Mouse (Mus musculus) MEL (cell line): ENCODE data around the gene Tmod1. TPM values are rescaled to one million over a fixed set of nuclear protein-coding genes. Genes with fewer than 3 reads are reported as not detected.

Source experiments
- DNase-seq: peaks from one replicate; pipeline ENCODE4 v3.0.0; 2011; ENCODE audit warnings: low read depth, low spot score
- H3K27ac ChIP-seq: 2 replicates; pipeline ENCODE4 v1.5.1; 2012; ENCODE audit warnings: low read depth, mild to moderate bottlenecking, control low read depth, low read length, moderate library complexity; ENCODE audit not compliant: control insufficient read depth
- H3K27me3 ChIP-seq, 2 experiments: fragments of 150-350 bp in 1 of 2; sonication (generic) in 1 of 2; 2 replicates each; pipeline ENCODE4 v1.6.1; 2012; ENCODE audit warnings: low read length in 2 of 2, mild to moderate bottlenecking in 2 of 2, improper control_type of control experiment in 1 of 2, moderate library complexity in 1 of 2; ENCODE audit not compliant: insufficient read depth in 2 of 2, control insufficient read depth in 1 of 2
- H3K36me3 ChIP-seq, 2 experiments: 2 replicates each; pipeline ENCODE4 v1.6.1; 2012 to 2014; ENCODE audit warnings: low read length in 2 of 2, improper control_type of control experiment in 1 of 2, inconsistent platforms in 1 of 2, mild to moderate bottlenecking in 1 of 2; ENCODE audit not compliant: insufficient read depth in 2 of 2, control insufficient read depth in 1 of 2
- H3K4me1 ChIP-seq, 2 experiments: fragments of 150-350 bp in 1 of 2; sonication (generic) in 1 of 2; 2 replicates each; pipeline ENCODE4 v1.6.1; 2012; ENCODE audit warnings: low read length in 2 of 2, improper control_type of control experiment in 1 of 2, mild to moderate bottlenecking in 1 of 2; ENCODE audit not compliant: insufficient read depth in 2 of 2, control insufficient read depth in 1 of 2
- H3K4me3 ChIP-seq, 2 experiments: fragments of 150-350 bp in 1 of 2; sonication (generic) in 1 of 2; 2 replicates each; pipeline ENCODE4 v1.5.1; 2012; ENCODE audit warnings: low read depth in 2 of 2, low read length in 2 of 2, mild to moderate bottlenecking in 2 of 2, moderate library complexity in 2 of 2, control low read depth in 1 of 2, improper control_type of control experiment in 1 of 2; ENCODE audit not compliant: control insufficient read depth in 1 of 2, insufficient read depth in 1 of 2
- H3K79me2 ChIP-seq: 2 replicates; pipeline ENCODE4 v1.6.1; 2012; ENCODE audit warnings: mild to moderate bottlenecking, low read length, moderate library complexity; ENCODE audit not compliant: control insufficient read depth, poor library complexity, insufficient read depth
- H3K9ac ChIP-seq: 2 replicates; pipeline ENCODE4 v1.6.1; 2012; ENCODE audit warnings: low read depth, mild to moderate bottlenecking, control low read depth, low read length, moderate library complexity; ENCODE audit not compliant: control insufficient read depth, poor library complexity, severe bottlenecking
- H3K9me3 ChIP-seq: fragments of 150-350 bp; sonication (generic); replicated peaks from 2 replicates; pipeline ENCODE4 v1.6.1; 2012; ENCODE audit warnings: mild to moderate bottlenecking, low read length, improper control_type of control experiment, moderate library complexity; ENCODE audit not compliant: insufficient read depth
- CHD2 ChIP-seq: IDR thresholded peaks from 2 replicates; pipeline ENCODE4 v1.6.1; 2011; ENCODE audit warnings: low read length, improper control_type of control experiment
- E2F4 ChIP-seq: IDR thresholded peaks from 2 replicates; pipeline ENCODE4 v1.6.1; 2011; ENCODE audit warnings: low read depth, low read length, improper control_type of control experiment, borderline replicate concordance
- ELF1 ChIP-seq: IDR thresholded peaks from 2 replicates; pipeline ENCODE4 v1.6.1; 2014; ENCODE audit warnings: low read depth, mild to moderate bottlenecking, inconsistent platforms, low read length, improper control_type of control experiment, moderate library complexity
- EP300 ChIP-seq, 2 experiments: IDR thresholded peaks; 2 replicates each; pipeline ENCODE4 v1.6.1; 2011; ENCODE audit warnings: improper control_type of control experiment in 2 of 2, low read length in 2 of 2, low read depth in 1 of 2, mild to moderate bottlenecking in 1 of 2
- GABPA ChIP-seq: IDR thresholded peaks from 2 replicates; pipeline ENCODE4 v1.6.1; 2012; ENCODE audit warnings: low read depth, mild to moderate bottlenecking, inconsistent platforms, low read length, improper control_type of control experiment, moderate library complexity
- GATA1 ChIP-seq: IDR thresholded peaks from 2 replicates; pipeline ENCODE4 v1.6.1; 2011; ENCODE audit warnings: low read depth, low read length, improper control_type of control experiment
- HCFC1 ChIP-seq: IDR thresholded peaks from 2 replicates; pipeline ENCODE4 v1.6.1; 2012; ENCODE audit warnings: low read depth, mild to moderate bottlenecking, inconsistent platforms, low read length, improper control_type of control experiment, moderate library complexity
- JUND ChIP-seq: IDR thresholded peaks from 2 replicates; pipeline ENCODE4 v1.6.1; 2011; ENCODE audit warnings: low read depth, mild to moderate bottlenecking, improper control_type of control experiment, low read length
- KAT2A ChIP-seq: conservative IDR thresholded peaks from 2 replicates; pipeline ENCODE4 v1.6.1; 2012; ENCODE audit warnings: low read depth, low read length, improper control_type of control experiment, inconsistent platforms
- MAX ChIP-seq: IDR thresholded peaks from 2 replicates; pipeline ENCODE4 v1.6.1; 2011; ENCODE audit warnings: low read length, improper control_type of control experiment
- MYB ChIP-seq: IDR thresholded peaks from 2 replicates; pipeline ENCODE4 v1.6.1; 2011; ENCODE audit warnings: mild to moderate bottlenecking, low read depth, low read length, improper control_type of control experiment
- NELFE ChIP-seq: IDR thresholded peaks from 2 replicates; pipeline ENCODE4 v1.6.1; 2011; ENCODE audit warnings: low read depth, low read length, improper control_type of control experiment
- RAD21 ChIP-seq: IDR thresholded peaks from 2 replicates; pipeline ENCODE4 v1.6.1; 2011; ENCODE audit warnings: mild to moderate bottlenecking, low read depth, low read length, improper control_type of control experiment
- SMC3 ChIP-seq: IDR thresholded peaks from 2 replicates; pipeline ENCODE4 v1.6.1; 2011; ENCODE audit warnings: low read depth, low read length, improper control_type of control experiment
- USF1 ChIP-seq: IDR thresholded peaks from 2 replicates; pipeline ENCODE4 v1.6.1; 2014; ENCODE audit warnings: low read depth, mild to moderate bottlenecking, inconsistent platforms, low read length, improper control_type of control experiment, moderate library complexity
- ZC3H11A ChIP-seq: IDR thresholded peaks from 2 replicates; pipeline ENCODE4 v1.6.1; 2012; ENCODE audit warnings: low read depth, mild to moderate bottlenecking, inconsistent platforms, low read length, improper control_type of control experiment
- ZKSCAN1 ChIP-seq: IDR thresholded peaks from 2 replicates; pipeline ENCODE4 v1.6.1; 2012; ENCODE audit warnings: low read depth, mild to moderate bottlenecking, inconsistent platforms, low read length, improper control_type of control experiment, moderate library complexity
- ZMIZ1 ChIP-seq: IDR thresholded peaks from 2 replicates; pipeline ENCODE4 v1.6.1; 2012; ENCODE audit warnings: low read depth, mild to moderate bottlenecking, inconsistent platforms, low read length, improper control_type of control experiment, moderate library complexity
- polyA plus RNA-seq, 2 experiments: library from polyadenylated mRNA; stranded (reverse) in 1 of 2; unstranded in 1 of 2; fragments of >175 nt in 1 of 2; fragments of >200 nt in 1 of 2; gene quantifications; 2 replicates each; pipeline versions ENCODE4 v1.2.1 to v1.2.4; 2012; ENCODE audit warnings: low replicate concordance in 2 of 2, low read depth in 1 of 2; ENCODE audit not compliant: insufficient read length in 2 of 2, insufficient read depth in 1 of 2, missing spikeins in 1 of 2
- total RNA-seq: library from RNA; depleted of rRNA; stranded (reverse); fragments of 300-350 nt; gene quantifications from 2 replicates; pipeline ENCODE4 v1.2.3, GENCODE M21; 2012

Tmod1 gene
- total and polyA plus RNA-seq, 3 experiments = 2.3 to 8.1 TPM; not detected in 1

- peaks cover 0 to 3% of the 10 kb centered on the region in 2 experiments; a peak in 2 of 4 replicates for H3K36me3 ChIP-seq
- no peaks in the 10 kb centered on the region for H3K79me2 ChIP-seq
- TF ChIP-seq EP300 (IDR thresholded peaks at IDR 0.05; ENCODE audit: low read depth in 1 of 2, low read length in 2 of 2) = no peak
- no peak for TF ChIP-seq ZKSCAN1
- TF ChIP-seq SMC3 = no peak
- no peak for TF ChIP-seq E2F4
- no peak for TF ChIP-seq USF1
- TF ChIP-seq KAT2A = no peak
- no peak for TF ChIP-seq ELF1
- TF ChIP-seq CHD2 = no peak
- no peak for TF ChIP-seq HCFC1
- TF ChIP-seq MYB = no peak
- no peak for TF ChIP-seq MAX
- no peak for TF ChIP-seq JUND
- H3K27me3 ChIP-seq = no peaks in the 10 kb centered on the region
- H3K4me1 ChIP-seq = no peaks in the 10 kb centered on the region
- no peak overlapping the region for H3K4me3 ChIP-seq
- H3K9me3 ChIP-seq = no peaks in the 10 kb centered on the region
- no peak overlapping the region for H3K9ac ChIP-seq
- DNase-seq = no peak
- no peak overlapping the region for H3K27ac ChIP-seq
Measured at GRCm38 (mm10) chr4:46111361-46111760, 72.6 kb downstream of the Tmod1 start.

GRCm38 (mm10) chr4:46115308-46115707, 76.6 kb downstream of the Tmod1 start:
- DNase-seq = no peak
- TF ChIP-seq ELF1 (no peak), GABPA (no peak), ZMIZ1 (no peak), JUND (no peak), GATA1 (no peak), ZC3H11A (no peak), NELFE (no peak), ZKSCAN1 (no peak), HCFC1 (no peak), MAX (no peak), RAD21 (no peak)
- Histone ChIP-seq H3K79me2 (no peaks in the 10 kb centered on the region), H3K27ac (no peak overlapping the region), H3K4me1 (no peaks in the 10 kb centered on the region), H3K9ac (no peak overlapping the region), H3K9me3 (no peaks in the 10 kb centered on the region), H3K27me3 (no peaks in the 10 kb centered on the region), H3K4me3 (no peak overlapping the region), H3K36me3 (peaks cover 0 to 10% of the 10 kb centered on the region in 2 experiments; a peak in 2 of 4 replicates)
